Mouse (Mus musculus): ENCODE measurements around the gene Cdk12.
"Not testable (repeated sequence)": the region's sequence is repeated elsewhere in the genome, so short reads cannot be mapped to it uniquely, and the experiment has no call there.

The Cdk12 gene

GRCm38 (mm10) chr11:98202641-98203350 is at the start of gene Cdk12:
TSS of gene Cdk12 (plus strand) at chr11:98203059.
- DNase-seq (ENCODE audit: low spot score in 2 of 2), result peak; percentile 92 to 96

DNA sequence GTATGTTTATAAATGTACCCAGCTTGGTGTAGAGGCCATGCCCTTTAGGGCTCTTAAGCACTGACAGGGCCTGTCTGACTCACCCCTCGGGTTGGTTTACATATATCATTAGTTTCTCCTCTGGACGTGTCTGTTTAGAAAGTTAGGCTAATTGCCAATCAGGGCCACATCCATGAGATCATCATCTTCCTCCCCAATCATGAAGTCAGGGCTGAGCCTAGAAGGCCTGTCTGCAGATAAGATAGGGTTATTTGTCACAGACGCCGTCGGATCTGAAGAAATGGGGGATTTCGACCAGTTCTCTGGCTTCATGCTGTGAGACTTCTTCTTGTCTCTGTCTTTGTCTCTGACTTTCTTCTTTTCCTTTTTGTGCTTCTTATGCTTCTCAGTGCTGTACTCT is 47.8 kb upstream of the Cdk12 start:
- no peak for DNase-seq (ENCODE audit: low spot score in 2 of 2)

DNA sequence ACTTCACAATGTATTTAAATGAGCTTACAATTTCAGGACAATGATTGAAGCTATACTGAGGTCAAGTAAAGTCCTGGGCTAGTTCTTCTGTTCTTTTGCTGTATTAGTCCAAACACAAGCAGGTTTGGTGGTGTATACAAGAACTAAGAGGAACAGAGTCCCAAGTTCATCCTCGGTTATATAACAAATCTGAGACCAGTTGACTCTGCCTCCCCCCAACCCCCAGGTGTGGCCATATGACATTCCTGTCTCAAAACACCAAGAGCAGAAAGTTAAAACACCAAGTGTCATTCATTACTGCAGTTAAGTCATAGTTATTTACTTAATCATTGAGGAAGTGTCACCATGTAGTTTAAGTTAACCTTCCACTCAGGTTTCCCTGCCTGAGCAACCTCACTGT is 34.5 kb upstream of the Cdk12 start:
- DNase-seq (ENCODE audit: low spot score in 2 of 2), result no peak

GRCm38 (mm10) chr11:98182149-98182548 is 20.7 kb upstream of the Cdk12 start:
- not testable (repeated sequence) for DNase-seq (ENCODE audit: low spot score in 2 of 2)

- no peak for DNase-seq (ENCODE audit: low spot score in 2 of 2)
These were observed 15.0 kb upstream of the Cdk12 start for GRCm38 (mm10) chr11:98187640-98188395.

- no peak for DNase-seq (ENCODE audit: low spot score in 2 of 2)
These were observed 12.0 kb upstream of the Cdk12 start for GRCm38 (mm10) chr11:98190820-98191219.

DNA sequence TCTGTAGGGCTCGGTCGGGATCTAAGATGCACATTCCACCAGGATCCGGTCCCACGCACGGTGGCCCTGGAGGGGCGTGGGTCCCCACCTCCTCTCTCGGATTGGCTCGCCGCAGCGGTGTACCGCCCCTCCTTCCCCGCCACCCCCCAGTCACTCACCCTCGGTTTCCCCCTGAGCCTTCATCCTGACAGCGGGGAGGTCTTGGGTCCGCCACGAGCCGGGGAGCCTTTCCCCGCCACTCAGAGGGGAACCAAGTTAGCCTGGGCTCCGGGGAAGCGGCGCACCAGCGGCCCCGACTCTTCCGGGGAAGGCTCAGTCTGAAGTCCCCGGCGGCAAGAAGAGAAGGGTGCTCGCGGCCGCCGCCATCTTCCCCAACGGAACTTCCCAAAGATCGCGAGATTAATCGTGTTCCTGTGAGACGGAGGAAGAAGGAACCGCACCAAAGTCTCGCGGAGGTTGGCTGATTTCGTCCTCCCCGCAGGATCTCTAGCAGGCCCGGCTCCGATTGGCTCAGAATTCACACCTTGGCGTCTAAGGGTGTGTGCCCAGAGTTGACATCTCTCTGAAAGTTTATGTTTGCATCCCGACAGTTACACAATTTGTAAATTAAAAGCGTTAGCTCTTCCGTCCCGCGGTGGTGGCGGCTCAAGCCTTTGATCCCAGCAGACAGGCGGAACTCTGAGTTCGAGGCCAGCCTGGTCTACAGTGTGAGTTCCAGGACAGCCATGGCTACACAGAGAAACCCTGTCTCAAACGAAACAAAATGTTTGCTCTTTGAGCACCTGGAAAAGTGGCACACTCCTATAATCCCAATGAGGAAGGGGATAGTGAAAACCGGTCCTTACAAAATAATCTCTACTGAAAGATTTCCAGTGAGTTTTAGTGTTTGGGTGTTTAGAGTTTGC is 9.7 kb upstream of the Cdk12 start, which contains the start of gene Med1:
TSS of gene Med1 (minus strand) at position 393 of the 905 bp plus-strand sequence.
- peak; percentile 88 to 89 for DNase-seq (ENCODE audit: low spot score in 2 of 2)

- DNase-seq (ENCODE audit: low spot score in 2 of 2), result peak in 1 of 2 experiments; percentile 21
These were observed 843 bp upstream of the Cdk12 start for GRCm38 (mm10) chr11:98201791-98202640.

DNA sequence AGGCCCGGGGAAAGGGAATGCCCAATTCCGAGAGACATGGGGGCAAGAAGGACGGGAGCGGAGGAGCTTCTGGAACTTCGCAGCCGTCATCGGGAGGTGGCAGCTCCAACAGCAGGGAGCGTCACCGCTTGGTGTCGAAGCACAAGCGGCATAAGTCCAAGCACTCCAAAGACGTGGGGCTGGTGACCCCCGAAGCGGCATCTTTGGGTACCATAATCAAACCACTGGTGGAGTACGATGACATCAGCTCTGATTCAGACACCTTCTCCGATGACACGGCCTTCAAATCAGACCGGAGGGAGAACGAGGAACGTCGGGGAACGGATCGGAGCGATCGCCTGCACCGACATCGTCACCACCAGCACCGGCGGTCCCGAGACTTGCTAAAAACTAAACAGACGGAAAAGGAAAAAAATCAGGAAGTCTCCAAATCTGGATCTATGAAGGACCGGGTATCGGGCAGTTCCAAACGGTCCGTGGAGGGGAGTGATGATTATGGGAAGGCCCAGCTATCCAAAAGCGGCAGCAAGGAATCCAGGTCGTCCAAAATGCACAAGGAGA is 572 bp downstream of the Cdk12 start:
- DNase-seq (ENCODE audit: low spot score in 2 of 2), result no peak

GRCm38 (mm10) chr11:98203931-98204421 is 1.1 kb downstream of the Cdk12 start:
- DNase-seq (ENCODE audit: low spot score in 2 of 2), result no peak

- no peak for DNase-seq (ENCODE audit: low spot score in 2 of 2)
These were observed 2.6 kb downstream of the Cdk12 start for GRCm38 (mm10) chr11:98205463-98205862.

DNA sequence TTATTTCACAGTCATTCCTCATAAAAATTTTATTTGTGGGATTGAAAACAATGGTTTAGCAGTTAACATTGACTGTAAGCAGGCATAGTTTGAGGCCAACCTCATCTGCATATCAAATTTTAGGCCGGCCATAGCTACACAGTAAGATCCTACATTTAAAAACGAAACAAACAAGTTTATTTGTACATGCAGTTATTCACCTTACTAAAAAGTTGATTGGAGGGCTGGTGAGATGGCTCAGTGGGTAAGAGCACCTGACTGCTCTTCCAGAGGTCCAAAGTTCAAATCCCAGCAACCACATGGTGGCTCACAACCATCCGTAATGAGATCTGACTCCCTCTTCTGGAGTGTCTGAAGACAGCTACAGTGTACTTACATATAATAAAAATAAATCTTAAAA is 3.4 kb downstream of the Cdk12 start:
- not testable (repeated sequence) for DNase-seq (ENCODE audit: low spot score in 2 of 2)

DNA sequence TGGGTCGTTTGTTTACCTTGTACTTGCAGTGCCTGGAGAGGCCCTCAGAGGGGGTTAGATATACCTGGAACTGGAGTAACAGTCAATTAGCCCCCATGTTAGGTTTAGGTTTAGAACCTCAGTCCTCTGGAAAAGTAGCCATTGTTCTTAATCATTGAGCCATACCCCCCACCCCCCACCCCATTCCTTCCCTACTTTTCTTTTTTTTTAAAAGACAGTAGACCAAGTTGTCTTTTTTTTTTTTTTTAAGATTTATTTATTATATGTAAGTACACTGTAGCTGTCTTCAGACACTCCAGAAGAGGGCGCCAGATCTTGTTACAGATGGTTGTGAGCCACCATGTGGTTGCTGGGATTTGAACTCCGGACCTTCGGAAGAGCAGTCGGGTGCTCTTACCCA is 6.8 kb downstream of the Cdk12 start:
- not testable (repeated sequence) for DNase-seq (ENCODE audit: low spot score in 2 of 2)

GRCm38 (mm10) chr11:98213311-98213710 is 10.5 kb downstream of the Cdk12 start:
- DNase-seq (ENCODE audit: low spot score in 2 of 2), result no peak

- DNase-seq (ENCODE audit: low spot score in 2 of 2), result no peak
These were observed 23.5 kb downstream of the Cdk12 start for GRCm38 (mm10) chr11:98226349-98226748.

- no peak for DNase-seq (ENCODE audit: low spot score in 2 of 2)
These were observed 35.6 kb downstream of the Cdk12 start for GRCm38 (mm10) chr11:98238416-98238815.

DNA sequence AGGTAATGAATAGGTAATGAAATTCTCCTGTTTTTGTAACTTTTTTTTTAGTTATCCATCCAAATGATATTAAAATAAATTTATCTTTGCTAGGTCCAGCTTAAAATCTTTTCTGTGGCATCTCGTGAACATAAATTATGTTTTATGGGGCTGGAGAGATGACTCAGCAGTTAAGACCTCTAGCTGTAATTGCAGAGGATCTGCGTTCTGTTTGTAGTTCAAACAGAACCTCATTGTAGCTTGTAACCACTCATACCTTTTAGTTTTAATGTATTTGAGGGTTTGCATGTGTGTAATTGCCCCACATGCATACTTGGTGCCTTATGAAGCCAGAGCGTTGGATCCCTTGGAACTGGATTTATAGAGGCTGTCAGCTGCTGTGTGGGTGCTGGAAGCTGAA is 36.1 kb downstream of the Cdk12 start:
- no peak for DNase-seq (ENCODE audit: low spot score in 2 of 2)

DNA sequence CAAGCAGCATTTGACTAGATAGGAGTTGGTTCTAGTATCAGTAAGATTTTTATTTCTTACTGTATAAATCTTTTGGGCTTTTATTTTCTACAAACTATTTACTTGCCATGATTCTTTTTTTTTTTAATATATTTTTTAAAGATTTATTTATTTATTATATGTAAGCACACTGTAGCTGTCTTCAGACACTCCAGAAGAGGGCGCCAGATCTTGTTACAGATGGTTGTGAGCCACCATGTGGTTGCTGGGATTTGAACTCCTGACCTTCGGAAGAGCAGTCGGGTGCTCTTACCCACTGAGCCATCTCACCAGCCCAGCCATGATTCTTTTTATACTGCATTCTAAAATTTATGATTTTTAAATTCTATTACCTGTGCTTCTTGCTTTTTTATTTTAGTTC is 40.1 kb downstream of the Cdk12 start:
- not testable (repeated sequence) for DNase-seq (ENCODE audit: low spot score in 2 of 2)

GRCm38 (mm10) chr11:98244415-98244814 is 41.6 kb downstream of the Cdk12 start:
- DNase-seq (ENCODE audit: low spot score in 2 of 2), result no peak

DNA sequence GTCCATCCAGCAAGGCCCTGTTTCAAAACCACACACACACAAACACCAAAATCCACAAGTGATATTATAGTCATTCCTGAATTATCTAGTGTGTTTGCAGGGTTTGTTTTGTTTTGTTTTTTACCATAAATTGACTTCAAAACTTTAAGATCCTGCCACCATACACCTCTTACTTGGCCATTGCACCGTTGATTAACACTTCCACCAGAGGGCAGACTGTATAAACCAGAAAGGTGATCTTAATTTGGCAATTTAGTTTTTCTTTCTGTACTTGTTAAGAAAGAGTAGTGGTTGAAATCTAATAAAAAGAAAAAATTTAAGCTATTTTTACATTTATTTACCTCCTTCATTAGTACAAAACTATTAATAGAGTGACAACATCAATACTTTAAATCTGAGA is 44.5 kb downstream of the Cdk12 start:
- DNase-seq (ENCODE audit: low spot score in 2 of 2), result no peak

GRCm38 (mm10) chr11:98253807-98254206 is 50.9 kb downstream of the Cdk12 start:
- no peak for DNase-seq (ENCODE audit: low spot score in 2 of 2)
